Mouse (Mus musculus) heart, adult 11 months (tissue): ENCODE measurements around the gene Camk1g.

Experiments used
- DNase-seq: peaks from one replicate; pipeline ENCODE4 v3.0.0; 2022

The Camk1g gene

DNA sequence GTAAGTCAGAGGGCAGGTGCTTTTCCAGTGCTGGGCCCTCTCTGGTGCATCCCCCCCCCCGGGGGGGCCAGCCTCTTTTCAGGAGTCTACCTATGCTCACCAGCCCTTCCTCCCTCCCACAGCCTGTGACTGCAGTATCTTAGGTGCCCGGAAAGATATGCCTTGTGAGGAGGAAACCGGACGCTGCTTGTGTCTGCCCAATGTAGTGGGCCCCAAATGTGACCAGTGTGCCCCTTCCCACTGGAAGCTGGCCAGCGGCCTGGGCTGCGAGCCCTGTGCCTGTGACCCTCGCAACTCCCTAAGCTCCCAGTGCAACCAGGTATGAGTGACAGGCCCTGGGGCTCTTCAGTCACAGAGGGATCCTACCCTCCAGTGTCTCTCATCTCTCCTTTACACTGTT is 39.5 kb downstream of the Camk1g start:
- no peak for DNase-seq

GRCm38 (mm10) chr1:193330172-193330571 is 39.9 kb downstream of the Camk1g start:
- DNase-seq, result peak; percentile 96

DNA sequence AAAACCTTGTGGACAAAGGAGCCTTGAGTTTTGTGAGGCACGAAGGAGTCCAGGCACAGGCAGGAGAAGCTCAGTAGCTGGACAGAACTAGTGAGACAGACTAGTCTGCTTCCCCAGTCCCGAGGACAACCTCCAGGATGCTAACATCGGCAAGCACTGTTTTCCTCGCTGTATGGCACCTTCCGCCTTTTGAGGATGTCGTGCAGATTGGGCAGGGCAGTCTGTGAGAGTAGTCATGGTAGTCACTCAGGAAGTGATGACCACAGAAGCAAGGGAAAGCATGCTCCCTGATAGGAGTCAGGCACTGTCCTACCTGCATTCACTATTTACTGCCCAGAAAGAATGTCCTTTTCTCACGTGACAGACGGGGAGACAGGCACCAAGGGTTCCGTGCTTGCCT is 40.5 kb downstream of the Camk1g start:
- DNase-seq, result no peak

- peak; percentile 80 for DNase-seq
Measured at GRCm38 (mm10) chr1:193327686-193328085, 42.4 kb downstream of the Camk1g start.

GRCm38 (mm10) chr1:193327216-193327615 is 42.9 kb downstream of the Camk1g start:
- DNase-seq, result peak; percentile 86

DNA sequence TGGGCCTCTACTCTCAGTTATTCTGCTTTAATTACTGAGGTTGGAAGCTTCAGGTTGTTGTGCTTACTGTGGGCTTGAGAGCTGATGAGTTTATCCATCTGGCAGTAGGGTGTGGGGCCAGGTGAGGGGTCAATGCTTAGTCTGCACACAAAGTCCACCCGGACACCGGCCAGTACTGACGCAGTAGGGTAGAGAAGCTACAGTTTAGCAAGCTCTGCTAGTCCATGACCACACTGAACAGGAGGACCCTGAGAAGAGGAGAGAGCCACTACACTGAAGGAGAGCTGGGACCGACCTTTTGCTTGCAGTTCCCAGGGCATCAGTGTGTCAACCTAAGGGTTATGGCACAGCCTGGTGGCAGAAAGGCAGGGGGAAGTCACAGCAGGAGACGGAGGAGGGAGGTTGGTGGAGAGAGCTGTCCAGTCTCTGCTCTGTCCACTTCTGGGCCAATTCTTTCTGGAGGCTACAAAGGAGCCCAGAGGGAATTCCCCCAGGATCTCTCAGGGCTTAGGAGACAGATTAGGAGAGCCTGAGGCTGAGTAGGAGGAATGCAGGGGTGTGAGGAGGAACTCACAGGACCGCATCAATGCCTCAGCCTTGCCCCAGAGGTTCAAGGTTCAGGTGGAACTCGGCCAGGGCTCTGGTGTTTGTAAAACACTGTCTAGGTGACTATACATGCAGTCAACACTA is 43.5 kb downstream of the Camk1g start:
- peak; percentile 91 for DNase-seq

- peak; percentile 90 for DNase-seq
Measured at GRCm38 (mm10) chr1:193325891-193326290, 44.2 kb downstream of the Camk1g start.

DNA sequence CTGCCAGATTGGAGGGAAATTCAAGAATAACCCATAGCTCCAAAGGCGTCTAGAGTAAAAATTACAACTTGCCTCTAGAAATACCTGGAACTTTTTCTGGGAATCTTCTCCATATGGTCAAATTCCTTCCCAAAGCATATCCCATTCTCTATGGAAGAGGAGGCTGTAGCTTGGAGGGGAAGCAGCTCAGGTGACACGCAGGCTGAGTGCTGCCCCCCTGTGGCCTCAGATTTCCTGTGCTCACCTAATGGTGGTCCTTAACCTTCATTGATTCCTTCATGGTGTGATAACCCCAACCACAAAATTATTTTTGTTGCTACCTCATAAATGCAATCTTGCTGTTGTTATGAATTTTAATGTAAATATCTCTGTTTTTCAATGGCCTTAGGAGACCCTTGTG is 45.9 kb downstream of the Camk1g start:
- DNase-seq, result no peak

- DNase-seq, result peak; percentile 90
Measured at GRCm38 (mm10) chr1:193323686-193324085, 46.4 kb downstream of the Camk1g start.

- no peak for DNase-seq
Measured at GRCm38 (mm10) chr1:193320398-193320797, 49.7 kb downstream of the Camk1g start.

GRCm38 (mm10) chr1:193319721-193320120 is 50.4 kb downstream of the Camk1g start:
- DNase-seq, result no peak

- DNase-seq, result peak; percentile 99
Measured at GRCm38 (mm10) chr1:193317159-193317559, 52.9 kb downstream of the Camk1g start.

- DNase-seq, result no peak
Measured at GRCm38 (mm10) chr1:193316358-193316750, 53.7 kb downstream of the Camk1g start.

DNA sequence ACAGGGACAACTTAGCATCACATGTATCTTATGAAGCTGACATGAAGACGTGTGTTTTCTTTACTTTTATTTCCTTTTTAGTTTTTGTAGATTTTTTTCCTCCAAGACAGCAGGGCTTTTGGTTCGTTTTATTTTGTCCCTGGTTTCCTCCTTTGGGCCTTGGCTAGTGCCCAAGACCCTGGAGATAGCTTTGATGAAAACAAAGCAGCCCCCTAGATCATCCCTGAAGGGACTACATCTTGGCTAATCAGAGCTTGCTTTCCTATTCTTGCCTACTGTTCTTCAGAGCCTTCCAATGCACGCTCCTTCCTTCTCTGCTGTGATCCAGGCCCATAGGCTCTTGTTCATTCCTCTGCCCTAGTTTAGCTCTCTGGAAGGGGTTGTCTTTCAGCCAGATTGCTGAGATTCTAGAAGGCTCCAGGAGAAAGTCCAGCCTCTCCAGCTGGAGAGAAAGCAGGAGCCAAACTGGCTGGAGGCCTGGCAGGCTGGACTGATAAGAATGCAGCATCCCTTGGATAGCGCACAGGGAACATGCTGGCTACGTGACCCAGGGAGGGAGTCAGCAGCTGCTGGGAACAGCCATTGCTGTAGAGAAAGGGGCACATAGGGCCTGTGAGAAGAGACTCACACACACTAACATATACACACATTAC is 54.3 kb downstream of the Camk1g start:
- peak; percentile 100 for DNase-seq

GRCm38 (mm10) chr1:193311596-193311995 is 58.5 kb downstream of the Camk1g start:
- DNase-seq, result no peak

- no peak for DNase-seq
Measured at GRCm38 (mm10) chr1:193310519-193311085, 59.5 kb downstream of the Camk1g start.

- DNase-seq, result no peak
Measured at GRCm38 (mm10) chr1:193309785-193310518, 60.1 kb downstream of the Camk1g start.

DNA sequence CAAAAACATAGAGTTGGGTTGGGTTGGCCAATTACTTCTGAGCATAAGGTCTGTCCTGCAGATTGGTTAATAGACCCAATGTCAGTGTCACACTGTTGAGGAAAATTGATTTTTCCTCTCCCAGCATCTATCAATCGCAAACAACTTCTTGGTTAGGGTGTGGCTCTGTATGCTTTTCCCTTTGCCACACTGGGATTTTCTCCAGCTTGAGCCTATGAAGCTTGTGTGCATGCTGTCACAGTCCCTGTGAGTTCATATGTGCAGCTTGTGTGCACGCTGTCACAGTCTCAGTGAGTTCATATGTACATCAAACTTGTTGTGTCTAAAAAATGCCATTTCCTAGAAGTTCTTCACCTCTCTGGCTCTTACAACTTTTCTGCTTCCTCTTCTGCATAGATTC is 63.3 kb downstream of the Camk1g start:
- no peak for DNase-seq

- DNase-seq, result no peak
Measured at GRCm38 (mm10) chr1:193305386-193305785, 64.7 kb downstream of the Camk1g start.

DNA sequence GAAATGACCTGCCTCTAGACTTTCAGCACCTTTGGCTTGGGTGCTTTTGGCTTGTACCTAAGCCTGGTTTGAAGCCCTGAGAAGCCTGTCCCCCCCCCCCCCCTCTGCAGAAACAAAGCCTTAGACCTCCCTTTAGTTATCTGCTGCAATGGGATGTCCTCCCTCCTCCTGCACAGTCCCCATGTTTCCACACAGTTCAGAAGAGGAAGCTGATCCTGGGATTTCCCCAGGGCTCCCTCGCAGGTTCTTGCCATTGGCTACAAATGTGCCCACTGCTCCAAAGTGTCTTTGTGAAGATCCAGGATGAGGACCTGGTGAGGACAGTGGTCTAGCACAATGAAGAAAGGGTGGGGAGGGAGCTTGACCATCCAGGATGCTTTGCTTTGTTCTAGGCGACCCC is 67.0 kb downstream of the Camk1g start:
- DNase-seq, result no peak

GRCm38 (mm10) chr1:193302093-193302405 is 68.0 kb downstream of the Camk1g start:
- DNase-seq, result no peak

- DNase-seq, result no peak
Measured at GRCm38 (mm10) chr1:193301216-193302092, 68.6 kb downstream of the Camk1g start.

GRCm38 (mm10) chr1:193299995-193300394 is 70.1 kb downstream of the Camk1g start:
- DNase-seq, result no peak
